Mouse (Mus musculus): ENCODE measurements around the gene Limd2.

DNA sequence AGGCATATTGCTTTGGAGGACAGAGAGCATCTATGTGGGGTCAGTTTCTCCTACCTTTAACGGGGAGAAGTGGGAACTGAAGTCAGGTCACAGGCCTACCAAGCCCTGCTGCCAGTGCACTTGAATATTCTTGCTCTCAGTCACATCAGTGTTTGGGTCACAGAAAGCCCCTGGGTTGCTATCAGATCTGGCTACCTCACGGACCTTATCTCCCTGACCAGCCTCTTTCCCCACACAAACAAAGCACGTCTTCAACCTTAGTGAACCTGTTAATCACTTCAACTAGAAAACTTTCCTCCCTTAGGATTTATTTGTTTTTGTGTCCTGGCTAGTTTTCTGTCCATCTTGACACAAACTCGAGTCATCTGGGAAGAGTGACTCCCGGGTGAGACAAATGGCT is 15.7 kb upstream of the Limd2 start:
- no peak for TF ChIP-seq EP300 (IDR thresholded peaks at IDR 0.05; ENCODE audit: low read depth)
- TF ChIP-seq CTCF (IDR thresholded peaks at IDR 0.05; ENCODE audit: low read depth): no peak
